Mouse (Mus musculus) kidney, embryonic 14.5 days (tissue): ENCODE measurements around the gene Tmprss7. TPM values are rescaled to one million over a fixed set of nuclear protein-coding genes. Genes with fewer than 3 reads are reported as not detected.

Source experiments
- ATAC-seq: fragments of 200-750 bp; cut with Nextera tagmentation; 2 replicates; pipeline ENCODE4 v1.8.0; 2017; ENCODE audit warnings: moderate number of reproducible peaks, mild to moderate bottlenecking, moderate TSS enrichment, moderate library complexity; ENCODE audit not compliant: low FRiP score, low TSS enrichment
- H3K27ac ChIP-seq: fragments of 300-500 bp; sonication (generic); 2 replicates; pipeline ENCODE4 v1.5.1; 2014; ENCODE audit warnings: low read depth, mild to moderate bottlenecking, low read length, moderate library complexity, mixed read lengths
- H3K27me3 ChIP-seq: fragments of 300-500 bp; sonication (generic); 2 replicates; pipeline ENCODE4 v1.6.1; 2014; ENCODE audit warnings: mild to moderate bottlenecking, low read length; ENCODE audit not compliant: control insufficient read depth, insufficient read depth
- H3K36me3 ChIP-seq: fragments of 300-500 bp; sonication (generic); 2 replicates; pipeline ENCODE4 v1.6.1; 2014; ENCODE audit warnings: low read length, mixed read lengths; ENCODE audit not compliant: control insufficient read depth, insufficient read depth
- H3K4me1 ChIP-seq: fragments of 300-500 bp; sonication (generic); 2 replicates; pipeline ENCODE4 v1.6.1; 2014; ENCODE audit warnings: low read length, mixed read lengths; ENCODE audit not compliant: control insufficient read depth, insufficient read depth
- H3K4me2 ChIP-seq: fragments of 300-500 bp; sonication (generic); replicated peaks from 2 replicates; pipeline ENCODE4 v1.6.1; 2014; ENCODE audit warnings: low read depth, mild to moderate bottlenecking, low read length
- H3K4me3 ChIP-seq: fragments of 300-500 bp; sonication (generic); 2 replicates; pipeline ENCODE4 v1.5.1; 2014; ENCODE audit warnings: mild to moderate bottlenecking, low read length
- H3K9ac ChIP-seq: fragments of 300-500 bp; sonication (generic); 2 replicates; pipeline ENCODE4 v1.6.1; 2014; ENCODE audit warnings: low read depth, mild to moderate bottlenecking, low read length, moderate library complexity
- H3K9me3 ChIP-seq: fragments of 300-500 bp; sonication (generic); 2 replicates; pipeline ENCODE4 v1.6.1; 2016; ENCODE audit warnings: low read length; ENCODE audit not compliant: control insufficient read depth
- WGBS: fragments of 180-500 bp; shearing (Covaris S2); extraction: QIAGEN DNeasy Blood & Tissue Kit; methylation state at CpG from one replicate; pipeline ENCODE4 v1.1.7; 2014; 5-methylcytosine and 5-hydroxymethylcytosine counted together
- polyA plus RNA-seq: library from polyadenylated mRNA; unstranded; fragments of >200 nt; fragmentation: Nextera tagmentation; extraction: Ambion mirVana; gene quantifications from 2 replicates; pipeline ENCODE4 v1.2.1, GENCODE M21; 2014

Tmprss7 gene
- polyA plus RNA-seq, 1 experiment from 2014 or later: not detected

GRCm38 (mm10) chr16:45695445-45696160 is 2.1 kb upstream of the Tmprss7 start:
- WGBS: 80% methylated on average over 9 of the region's 9 CpGs
- Histone ChIP-seq H3K4me1 (no peaks in the 10 kb centered on the region), H3K27me3 (no peaks in the 10 kb centered on the region), H3K9me3 (no peaks in the 10 kb centered on the region), H3K36me3 (no peaks in the 10 kb centered on the region), H3K27ac (no peak overlapping the region), H3K4me3 (no peak overlapping the region), H3K4me2 (no peak overlapping the region), H3K9ac (no peak overlapping the region)
- no peak for ATAC-seq

DNA sequence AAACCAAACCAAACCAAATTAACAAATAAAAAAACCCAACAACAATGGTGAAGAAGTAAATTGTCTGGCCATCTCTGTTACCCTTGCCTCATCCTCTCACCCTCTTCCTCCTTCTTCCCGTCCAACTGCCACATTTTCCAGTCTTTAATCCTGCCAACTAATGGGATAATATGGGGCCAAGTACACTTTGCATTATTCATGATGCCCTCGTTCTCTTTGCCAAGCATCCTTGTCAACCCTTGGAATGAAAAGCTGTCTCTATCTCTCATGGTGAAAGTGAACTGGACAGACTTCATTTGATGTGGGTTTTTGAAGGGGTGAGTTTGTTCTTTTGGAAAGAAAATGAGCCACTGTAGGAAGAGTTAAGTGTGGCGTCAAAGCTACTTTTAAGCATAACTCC is 607 bp downstream of the Tmprss7 start:
- H3K4me1 ChIP-seq: 0 out of 2 replicates have a peak, but pooled peaks cover 2% of the 10 kb centered on the region
- WGBS: 69% methylated on average over 3 of the region's 3 CpGs
- H3K4me3 ChIP-seq: no peak overlapping the region
- H3K9ac ChIP-seq: no peak overlapping the region
- no peaks in the 10 kb centered on the region for H3K36me3 ChIP-seq
- H3K4me2 ChIP-seq: no peak overlapping the region
- no peak overlapping the region for H3K27ac ChIP-seq
- no peaks in the 10 kb centered on the region for H3K27me3 ChIP-seq
- no peak for ATAC-seq
- H3K9me3 ChIP-seq: no peaks in the 10 kb centered on the region

DNA sequence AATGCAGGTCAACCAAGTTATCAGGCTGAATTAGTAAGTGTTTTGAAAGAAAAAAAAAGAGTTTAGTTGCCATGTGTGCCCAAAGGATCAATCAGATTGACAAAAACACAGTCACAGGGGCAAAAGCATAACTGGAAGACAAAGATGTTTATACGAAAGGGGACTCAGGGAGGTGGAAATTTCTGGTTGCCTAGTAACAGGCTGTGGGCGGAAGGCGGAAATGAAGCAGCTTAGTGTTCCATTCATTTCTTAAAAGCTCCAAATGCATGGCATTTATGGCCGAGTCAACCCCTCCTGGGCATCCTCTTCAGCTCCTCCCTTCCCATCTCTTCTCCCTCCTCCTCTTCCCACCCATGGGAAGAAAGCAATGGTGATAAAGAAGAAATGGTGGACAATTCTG is 3.3 kb downstream of the Tmprss7 start:
- 25% methylated on average over 4 of the region's 4 CpGs for WGBS
- no peak overlapping the region for H3K4me2 ChIP-seq
- H3K4me3 ChIP-seq: no peak overlapping the region
- H3K27ac ChIP-seq: no peak overlapping the region
- no peaks in the 10 kb centered on the region for H3K27me3 ChIP-seq
- no peak overlapping the region for H3K9ac ChIP-seq
- no peaks in the 10 kb centered on the region for H3K36me3 ChIP-seq
- H3K4me1 ChIP-seq: 0 out of 2 replicates have a peak, but pooled peaks cover 2% of the 10 kb centered on the region
- ATAC-seq: no peak
- no peaks in the 10 kb centered on the region for H3K9me3 ChIP-seq

GRCm38 (mm10) chr16:45686833-45687232 is 6.6 kb downstream of the Tmprss7 start:
- Histone ChIP-seq H3K27me3 (no peaks in the 10 kb centered on the region), H3K4me3 (no peak overlapping the region), H3K9me3 (no peaks in the 10 kb centered on the region), H3K36me3 (no peaks in the 10 kb centered on the region), H3K4me1 (0 out of 2 replicates have a peak, but pooled peaks cover 2% of the 10 kb centered on the region), H3K9ac (no peak overlapping the region), H3K4me2 (no peak overlapping the region), H3K27ac (no peak overlapping the region)
- ATAC-seq: no peak
- 74% methylated on average over 3 of the region's 3 CpGs for WGBS

GRCm38 (mm10) chr16:45685295-45685694 is 8.2 kb downstream of the Tmprss7 start:
- Histone ChIP-seq H3K9me3 (no peaks in the 10 kb centered on the region), H3K36me3 (no peaks in the 10 kb centered on the region), H3K4me3 (no peak overlapping the region), H3K4me2 (no peak overlapping the region), H3K9ac (no peak overlapping the region), H3K27ac (no peak overlapping the region), H3K27me3 (no peaks in the 10 kb centered on the region), H3K4me1 (0 out of 2 replicates have a peak, but pooled peaks cover under 1% of the 10 kb centered on the region)
- whole genome bisulfite sequencing: 64% methylated on average over 3 of the region's 3 CpGs
- ATAC-seq: no peak

DNA sequence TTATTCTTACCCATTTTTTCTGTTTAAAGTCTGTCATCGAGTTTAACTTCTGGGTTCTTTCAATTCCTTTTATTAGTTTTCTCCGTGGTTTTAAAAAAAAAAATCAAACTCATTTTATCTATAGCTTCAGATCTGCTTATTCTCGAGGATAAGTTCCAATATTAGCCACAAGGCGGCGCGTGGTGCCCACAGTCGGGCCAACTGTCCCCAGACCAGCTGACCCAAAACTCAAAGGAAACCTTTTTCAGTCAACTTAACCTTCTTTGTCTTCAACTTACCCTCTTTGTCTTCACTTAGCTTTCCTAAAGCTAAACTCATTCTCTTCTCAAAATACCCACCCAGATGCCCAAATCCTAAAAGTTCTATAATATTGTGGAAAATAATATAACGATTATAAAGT is 8.6 kb downstream of the Tmprss7 start:
- Histone ChIP-seq H3K36me3 (no peaks in the 10 kb centered on the region), H3K4me3 (no peak overlapping the region), H3K27me3 (no peaks in the 10 kb centered on the region), H3K4me2 (no peak overlapping the region), H3K4me1 (no peaks in the 10 kb centered on the region), H3K9me3 (no peaks in the 10 kb centered on the region), H3K27ac (no peak overlapping the region), H3K9ac (no peak overlapping the region)
- no peak for ATAC-seq
- 13% methylated on average over 8 of the region's 8 CpGs for WGBS

- no peak overlapping the region for H3K4me3 ChIP-seq
- H3K27ac ChIP-seq: no peak overlapping the region
- no peaks in the 10 kb centered on the region for H3K36me3 ChIP-seq
- no peak overlapping the region for H3K9ac ChIP-seq
- WGBS: 42% methylated on average over 1 of the region's 1 CpGs
- no peak overlapping the region for H3K4me2 ChIP-seq
- no peak for ATAC-seq
- H3K4me1 ChIP-seq: no peaks in the 10 kb centered on the region
- no peaks in the 10 kb centered on the region for H3K9me3 ChIP-seq
- H3K27me3 ChIP-seq: no peaks in the 10 kb centered on the region
Observed at GRCm38 (mm10) chr16:45676462-45676861, 17.0 kb downstream of the Tmprss7 start.

- no peaks in the 10 kb centered on the region for H3K9me3 ChIP-seq
Observed at GRCm38 (mm10) chr16:45670005-45670404, 23.5 kb downstream of the Tmprss7 start.

DNA sequence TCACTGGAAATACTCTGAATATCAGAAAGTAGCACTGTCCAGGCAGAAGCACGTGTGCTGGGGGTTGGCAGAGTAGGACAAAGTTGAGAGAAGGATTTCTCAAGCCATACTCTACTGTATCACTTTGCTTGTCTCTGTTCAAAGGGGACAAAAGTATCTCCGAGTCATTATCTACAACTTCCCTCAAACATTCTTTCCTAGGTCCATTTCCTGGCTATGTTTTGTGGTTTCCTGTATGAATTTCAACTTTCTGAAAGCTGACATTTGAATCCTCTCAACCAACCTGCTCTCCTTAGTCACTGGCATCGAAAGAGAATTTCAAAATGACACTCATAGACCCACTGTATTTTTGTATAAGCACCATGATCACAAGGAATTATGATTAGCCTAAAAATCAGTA is 25.3 kb downstream of the Tmprss7 start:
- no peaks in the 10 kb centered on the region for H3K36me3 ChIP-seq
- no peak for ATAC-seq
- no peaks in the 10 kb centered on the region for H3K27me3 ChIP-seq
- H3K4me1 ChIP-seq: no peaks in the 10 kb centered on the region
- no peak overlapping the region for H3K4me3 ChIP-seq
- H3K27ac ChIP-seq: no peak overlapping the region
- WGBS: 69% methylated on average over 3 of the region's 3 CpGs
- no peaks in the 10 kb centered on the region for H3K9me3 ChIP-seq
- no peak overlapping the region for H3K4me2 ChIP-seq
- no peak overlapping the region for H3K9ac ChIP-seq

More at GRCm38 (mm10) chr16:45670005-45670404, 23.5 kb downstream of the Tmprss7 start:
- Histone ChIP-seq H3K4me1 (no peaks in the 10 kb centered on the region), H3K9ac (no peak overlapping the region), H3K27ac (no peak overlapping the region), H3K4me2 (no peak overlapping the region), H3K27me3 (no peaks in the 10 kb centered on the region), H3K36me3 (no peaks in the 10 kb centered on the region), H3K4me3 (no peak overlapping the region)
- WGBS: 29% methylated on average over 4 of the region's 4 CpGs
- ATAC-seq: no peak
